Mouse (Mus musculus) thymus, adult 2 months (tissue): Measurements from ENCODE around the gene Cyp2b10. TPM values are rescaled to one million over a fixed set of nuclear protein-coding genes. Genes with fewer than 3 reads are reported as not detected.
"Not testable (repeated sequence)": the region's sequence is repeated elsewhere in the genome, so short reads cannot be mapped to it uniquely, and the experiment has no call there.

ENCODE experiments used
- DNase-seq: peaks from one replicate; pipeline ENCODE4 v3.0.0; 2021
- H3K27ac ChIP-seq: fragments of 200-500 bp; 2 replicates; pipeline ENCODE4 v1.5.1; 2012; ENCODE audit warnings: low read length, control low read depth; ENCODE audit not compliant: control insufficient read depth, insufficient read depth
- H3K27me3 ChIP-seq: fragments of 200-500 bp; 2 replicates; pipeline ENCODE4 v1.6.1; 2012; ENCODE audit warnings: mild to moderate bottlenecking, low read length, moderate library complexity, mixed read lengths; ENCODE audit not compliant: control insufficient read depth, insufficient read depth
- H3K36me3 ChIP-seq: fragments of 200-500 bp; 2 replicates; pipeline ENCODE4 v1.6.1; 2012; ENCODE audit warnings: mild to moderate bottlenecking, low read length, moderate library complexity; ENCODE audit not compliant: control insufficient read depth, insufficient read depth
- H3K4me1 ChIP-seq: fragments of 200-500 bp; replicated peaks from 2 replicates; pipeline ENCODE4 v1.6.1; 2012; ENCODE audit warnings: low read length; ENCODE audit not compliant: control insufficient read depth, insufficient read depth
- H3K4me3 ChIP-seq: fragments of 200-500 bp; 2 replicates; pipeline ENCODE4 v1.5.1; 2012; ENCODE audit warnings: mild to moderate bottlenecking, low read length, control low read depth, moderate library complexity; ENCODE audit not compliant: control insufficient read depth, insufficient read depth
- CTCF ChIP-seq: fragments of 200-500 bp; IDR thresholded peaks from 2 replicates; pipeline ENCODE4 v1.5.1; 2012; ENCODE audit warnings: mild to moderate bottlenecking, control low read depth, low read length, moderate library complexity, borderline replicate concordance; ENCODE audit not compliant: control insufficient read depth, poor library complexity, insufficient read depth; ENCODE audit errors: extremely low read depth
- POLR2A ChIP-seq: fragments of 200-500 bp; IDR thresholded peaks from 2 replicates; pipeline ENCODE4 v1.6.1; 2012; ENCODE audit warnings: mild to moderate bottlenecking, low read length, control low read depth, moderate library complexity; ENCODE audit not compliant: control insufficient read depth, poor library complexity, insufficient read depth; ENCODE audit errors: extremely low read depth
- WGBS: fragments of 180-500 bp; shearing (Covaris S2); methylation state at CpG from one replicate; pipeline ENCODE4 v1.1.7; 2018; 5-methylcytosine and 5-hydroxymethylcytosine counted together
- polyA plus RNA-seq: library from polyadenylated mRNA; depleted of rRNA; stranded (reverse); fragments of >200 nt; gene quantifications from 2 replicates; pipeline ENCODE4 v1.2.3, GENCODE M21; 2012

Cyp2b10 gene
- polyA plus RNA-seq, 1 experiment: 0.23 TPM

DNA sequence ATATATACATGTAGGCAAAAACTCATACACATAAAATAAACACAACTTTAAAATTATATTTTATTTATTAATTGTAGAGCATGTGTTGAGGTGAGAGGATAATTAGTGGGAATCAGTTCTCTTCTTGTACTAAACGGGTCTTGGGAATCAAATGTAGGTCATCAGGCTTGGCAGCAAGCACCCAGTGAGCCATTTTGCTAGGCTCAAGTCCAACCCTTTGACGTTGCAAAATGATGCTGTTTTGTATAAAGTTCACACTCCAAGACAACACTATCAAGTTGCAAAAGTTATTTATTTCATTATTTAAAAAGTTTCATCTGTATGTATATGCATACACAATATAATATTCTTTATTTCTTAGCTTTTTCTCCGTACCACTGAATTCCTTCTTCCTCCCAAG lies 33.7 kb upstream of the Cyp2b10 start:
- no peak for DNase-seq
- Histone ChIP-seq H3K27ac (no peak overlapping the region), H3K4me1 (no peaks in the 10 kb centered on the region), H3K36me3 (no peaks in the 10 kb centered on the region), H3K27me3 (no peaks in the 10 kb centered on the region), H3K4me3 (no peak overlapping the region)
- 85% methylated on average over 3 of the region's 3 CpGs for WGBS
- TF ChIP-seq CTCF (no peak), POLR2A (no peak)

DNA sequence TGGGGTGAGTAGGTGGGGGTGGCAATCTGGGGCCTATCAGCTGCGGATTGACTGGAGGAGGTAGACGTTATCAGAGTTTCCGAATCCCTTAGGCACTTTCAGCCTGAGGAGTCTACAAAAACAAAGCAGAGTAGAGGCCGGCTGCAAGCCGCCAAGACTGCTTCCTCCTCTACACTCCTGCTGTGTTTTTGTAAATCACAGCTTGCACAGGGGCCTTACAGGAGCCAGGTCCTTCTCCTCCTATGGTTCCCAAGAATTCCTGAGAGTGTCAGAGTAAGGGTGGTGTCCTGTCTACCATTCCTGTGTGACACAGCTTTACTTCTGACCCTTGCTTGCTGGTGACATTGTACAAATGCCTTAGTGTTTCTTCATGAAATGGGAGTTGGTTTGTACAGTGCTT lies 32.6 kb upstream of the Cyp2b10 start:
- no peak for TF ChIP-seq CTCF
- TF ChIP-seq POLR2A: no peak
- 82% methylated on average over 5 of the region's 5 CpGs for WGBS
- no peaks in the 10 kb centered on the region for H3K36me3 ChIP-seq
- no peak overlapping the region for H3K4me3 ChIP-seq
- no peaks in the 10 kb centered on the region for H3K4me1 ChIP-seq
- no peaks in the 10 kb centered on the region for H3K27me3 ChIP-seq
- DNase-seq: no peak
- no peak overlapping the region for H3K27ac ChIP-seq

DNA sequence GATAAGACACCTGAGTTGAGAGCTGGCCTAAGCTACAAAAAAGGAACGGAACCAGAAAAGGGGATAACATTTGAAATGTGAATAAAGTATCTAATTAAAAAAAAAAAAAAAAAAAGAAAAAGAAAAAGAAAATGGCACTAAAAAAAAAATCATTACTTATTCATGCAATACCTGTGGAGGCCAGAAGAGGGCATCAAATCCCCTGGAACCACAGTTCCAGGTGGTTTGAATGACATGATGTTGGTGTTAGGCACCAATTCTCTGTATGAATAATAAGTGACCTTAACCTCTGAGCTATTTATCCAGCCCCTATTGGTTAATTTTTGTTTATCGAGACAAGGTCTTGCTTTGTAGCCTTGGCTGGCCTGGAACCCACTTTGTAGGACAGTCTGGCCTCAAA lies 27.6 kb upstream of the Cyp2b10 start:
- 89% methylated on average over 2 of the region's 2 CpGs for WGBS
- DNase-seq: no peak
- no peak overlapping the region for H3K4me3 ChIP-seq
- H3K4me1 ChIP-seq: no peaks in the 10 kb centered on the region
- no peaks in the 10 kb centered on the region for H3K36me3 ChIP-seq
- TF ChIP-seq CTCF (no peak), POLR2A (no peak)
- H3K27me3 ChIP-seq: no peaks in the 10 kb centered on the region
- no peak overlapping the region for H3K27ac ChIP-seq

DNA sequence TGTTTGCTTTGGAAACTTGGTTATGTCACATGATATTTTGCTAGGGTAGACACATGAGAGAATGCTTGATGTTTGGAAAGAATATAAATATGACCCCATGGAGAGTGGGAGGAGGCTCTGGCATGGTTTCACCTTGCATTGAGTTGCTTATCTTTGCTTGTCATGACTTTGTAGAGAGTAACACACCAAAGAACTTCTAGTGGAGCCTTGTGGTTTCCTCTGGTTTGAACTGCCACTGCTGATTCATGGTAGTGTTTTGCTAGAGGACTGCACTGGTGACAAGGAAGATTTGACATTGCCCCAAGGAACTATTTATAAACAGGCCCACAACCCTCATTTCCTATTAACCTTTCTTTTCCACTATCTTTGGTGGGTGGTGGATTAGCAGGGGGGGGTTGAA lies 24.8 kb upstream of the Cyp2b10 start:
- no peaks in the 10 kb centered on the region for H3K4me1 ChIP-seq
- no peak overlapping the region for H3K4me3 ChIP-seq
- no peak for DNase-seq
- H3K36me3 ChIP-seq: no peaks in the 10 kb centered on the region
- no peak for TF ChIP-seq CTCF
- TF ChIP-seq POLR2A: no peak
- H3K27me3 ChIP-seq: no peaks in the 10 kb centered on the region
- H3K27ac ChIP-seq: no peak overlapping the region

DNA sequence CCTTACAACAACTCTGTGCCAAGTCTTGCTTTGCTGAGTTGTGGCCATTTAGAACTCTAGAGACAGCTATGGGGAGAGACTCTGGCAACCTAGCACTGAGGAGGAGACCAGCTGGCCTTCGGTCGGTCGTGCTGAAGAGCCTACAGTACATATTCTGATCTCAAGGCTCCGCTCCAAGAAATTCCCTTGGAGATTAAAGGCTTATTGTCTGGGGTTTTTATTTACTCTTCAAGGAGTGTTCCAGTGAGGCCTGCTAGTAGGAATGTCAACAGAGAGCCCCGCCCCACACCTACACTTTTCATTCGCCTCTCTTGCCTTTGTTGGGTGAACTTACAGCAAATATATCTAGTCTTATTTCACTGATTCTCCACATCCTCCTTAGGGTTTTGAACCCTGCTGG lies 18.7 kb upstream of the Cyp2b10 start:
- Histone ChIP-seq H3K4me3 (no peak overlapping the region), H3K4me1 (no peaks in the 10 kb centered on the region), H3K36me3 (no peaks in the 10 kb centered on the region), H3K27me3 (no peaks in the 10 kb centered on the region), H3K27ac (no peak overlapping the region)
- WGBS: 75% methylated on average over 6 of the region's 6 CpGs
- TF ChIP-seq POLR2A (no peak), CTCF (no peak)
- DNase-seq: no peak

DNA sequence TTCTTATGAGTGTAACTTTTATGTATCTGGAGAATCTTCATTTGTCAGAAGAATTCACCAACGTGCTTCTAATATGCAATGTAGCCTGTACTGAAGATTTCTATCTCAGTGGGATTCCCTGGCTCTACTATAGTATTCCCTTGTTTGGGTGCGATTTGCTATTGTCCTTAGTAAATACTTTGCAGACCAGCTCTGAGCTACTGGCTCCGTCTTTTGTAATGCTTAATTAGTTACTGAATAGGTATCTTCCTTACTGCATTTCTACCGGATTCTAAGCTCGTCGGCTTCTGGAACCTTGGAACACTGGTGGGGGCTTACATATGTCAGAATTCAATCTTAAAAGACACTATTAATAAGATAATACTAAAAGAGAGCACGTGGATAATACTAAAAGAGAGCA lies 16.7 kb upstream of the Cyp2b10 start:
- H3K4me3 ChIP-seq, H3K4me1 ChIP-seq, DNase-seq, H3K36me3 ChIP-seq, H3K27me3 ChIP-seq, H3K27ac ChIP-seq: not testable (repeated sequence)
- WGBS: 27% methylated on average over 7 of the region's 7 CpGs

DNA sequence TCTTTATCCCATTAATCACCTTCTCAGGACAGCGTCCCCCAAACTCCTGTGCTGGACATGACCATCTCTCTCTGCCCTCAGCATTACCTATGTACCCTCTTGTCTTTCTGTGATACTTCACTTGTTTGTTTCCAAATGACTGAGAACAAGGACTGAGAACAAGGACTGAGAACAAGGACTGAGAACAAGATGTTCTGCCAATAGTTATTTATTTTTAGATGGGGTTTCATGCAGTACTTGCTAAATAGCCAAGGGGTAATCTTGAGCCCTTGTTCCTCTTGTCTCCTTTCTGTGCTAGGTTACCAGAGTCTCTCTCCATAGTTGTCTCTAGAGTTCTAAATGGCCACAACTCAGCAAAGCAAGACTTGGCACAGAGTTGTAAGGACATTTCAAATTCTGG lies 13.1 kb upstream of the Cyp2b10 start:
- Histone ChIP-seq H3K4me1 (no peaks in the 10 kb centered on the region), H3K4me3 (no peak overlapping the region), H3K36me3 (no peaks in the 10 kb centered on the region), H3K27ac (no peak overlapping the region), H3K27me3 (no peaks in the 10 kb centered on the region)
- WGBS: 95% methylated on average over 1 of the region's 1 CpGs
- TF ChIP-seq CTCF (no peak), POLR2A (no peak)
- DNase-seq: no peak

DNA sequence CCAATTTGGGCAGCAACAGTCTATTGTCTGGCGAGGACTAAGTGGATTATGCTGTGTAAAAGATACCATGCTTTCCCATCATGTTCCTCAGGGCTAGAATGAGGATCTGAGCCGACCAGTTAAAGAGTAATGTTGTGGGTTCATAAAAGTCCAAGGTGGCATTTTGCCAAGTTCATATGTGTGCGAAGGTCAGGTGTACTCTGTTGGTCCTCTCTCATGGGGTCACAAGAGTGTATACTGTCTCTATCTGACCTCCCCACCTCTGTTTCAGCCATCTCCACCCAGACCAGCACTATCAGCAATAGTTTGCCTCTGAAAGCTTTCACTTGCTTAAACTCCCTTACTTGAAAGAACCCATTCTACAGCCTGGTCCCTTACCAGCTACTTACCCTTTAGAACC lies 9.7 kb upstream of the Cyp2b10 start:
- Histone ChIP-seq H3K36me3 (no peaks in the 10 kb centered on the region), H3K4me3 (no peak overlapping the region), H3K4me1 (no peaks in the 10 kb centered on the region), H3K27me3 (no peaks in the 10 kb centered on the region), H3K27ac (no peak overlapping the region)
- DNase-seq: no peak
- WGBS: 87% methylated on average over 3 of the region's 3 CpGs
- TF ChIP-seq CTCF: no peak
- no peak for TF ChIP-seq POLR2A
